Mouse (Mus musculus) forebrain, postnatal 0 days (tissue): ENCODE data around the gene Mmp9. TPM values are rescaled to one million over a fixed set of nuclear protein-coding genes. Genes with fewer than 3 reads are reported as not detected.

ENCODE experiments used
- ATAC-seq: fragments of 200-750 bp; cut with Nextera tagmentation; 2 replicates; pipeline ENCODE4 v1.8.0; 2017; ENCODE audit warnings: mild to moderate bottlenecking, moderate library complexity
- DNase-seq: peaks from one replicate; pipeline ENCODE4 v3.0.0-alpha.2; 2015
- H3K27ac ChIP-seq: fragments of 300-500 bp; sonication (generic); 2 replicates; pipeline ENCODE4 v1.5.1; 2014; ENCODE audit warnings: low read depth, mild to moderate bottlenecking, antibody characterized with exemption, low read length, moderate library complexity, mixed read lengths
- H3K27me3 ChIP-seq: fragments of 300-500 bp; sonication (generic); 2 replicates; pipeline ENCODE4 v1.6.1; 2014; ENCODE audit warnings: mild to moderate bottlenecking, low read length, mixed read lengths; ENCODE audit not compliant: insufficient read depth
- H3K36me3 ChIP-seq: fragments of 300-500 bp; sonication (generic); 2 replicates; pipeline ENCODE4 v1.6.1; 2014; ENCODE audit warnings: mild to moderate bottlenecking, moderate library complexity; ENCODE audit not compliant: insufficient read depth
- H3K4me1 ChIP-seq: fragments of 300-500 bp; sonication (generic); 2 replicates; pipeline ENCODE4 v1.6.1; 2014; ENCODE audit warnings: antibody characterized with exemption; ENCODE audit not compliant: insufficient read depth
- H3K4me2 ChIP-seq: fragments of 300-500 bp; sonication (generic); 2 replicates; pipeline ENCODE4 v1.6.1; 2014; ENCODE audit warnings: low read depth, mild to moderate bottlenecking, moderate library complexity
- H3K4me3 ChIP-seq: fragments of 300-500 bp; sonication (generic); 2 replicates; pipeline ENCODE4 v1.5.1; 2014; ENCODE audit warnings: low read depth, low read length, mixed read lengths
- H3K9ac ChIP-seq: fragments of 300-500 bp; sonication (generic); 2 replicates; pipeline ENCODE4 v1.6.1; 2014; ENCODE audit warnings: mild to moderate bottlenecking
- H3K9me3 ChIP-seq: fragments of 300-500 bp; sonication (generic); 2 replicates; pipeline ENCODE4 v1.6.1; 2016; ENCODE audit warnings: low read length
- CTCF ChIP-seq: sonication (generic); IDR thresholded peaks from 2 replicates; pipeline ENCODE4 v1.5.1; 2016; ENCODE audit warnings: antibody characterized with exemption, control low read depth, low read depth
- WGBS: fragments of 180-500 bp; shearing (Covaris S2); extraction: QIAGEN DNeasy Blood & Tissue Kit; methylation state at CpG from one replicate; pipeline ENCODE4 v1.1.7; 2014; 5-methylcytosine and 5-hydroxymethylcytosine counted together
- polyA plus RNA-seq: library from polyadenylated mRNA; unstranded; fragments of >200 nt; fragmentation: Nextera tagmentation; extraction: Ambion mirVana; gene quantifications from 2 replicates; pipeline ENCODE4 v1.2.1, GENCODE M21; 2015
- total RNA-seq: library from RNA; depleted of rRNA; stranded (reverse); fragments of >200 nt; gene quantifications from 2 replicates; pipeline ENCODE4 v1.2.3, GENCODE M21; 2014; rRNA removed

Mmp9 gene
- total RNA-seq = 5.3 and 14.2 TPM in 2 replicates
- 5.3 and 8.3 TPM in 2 replicates for polyA plus RNA-seq

GRCm38 (mm10) chr2:164940140-164940830 lies at the start of gene Mmp9:
TSS of gene Mmp9 (plus strand) at chr2:164940780.
- H3K9me3 ChIP-seq = no peaks in the 10 kb centered on the region
- ATAC-seq (no peak), DNase-seq (no peak)
- H3K4me2 ChIP-seq = peak within 1 kb of the TSS; percentile 71; the same call in 1 of the 2 replicates
- H3K9ac ChIP-seq = 0 out of 2 replicates have a peak within 1 kb of the TSS, but pooled peaks have one; percentile 25
- TF ChIP-seq CTCF = no peak
- H3K4me1 ChIP-seq = peaks cover 21% of the 10 kb centered on the region
- H3K27me3 ChIP-seq = no peaks in the 10 kb centered on the region
- no peak within 1 kb of the TSS for H3K4me3 ChIP-seq
- peak within 1 kb of the TSS; percentile 81 for H3K27ac ChIP-seq
- WGBS = 24% methylated on average over 10 of the region's 10 CpGs
- no peaks in the 10 kb centered on the region for H3K36me3 ChIP-seq

DNA sequence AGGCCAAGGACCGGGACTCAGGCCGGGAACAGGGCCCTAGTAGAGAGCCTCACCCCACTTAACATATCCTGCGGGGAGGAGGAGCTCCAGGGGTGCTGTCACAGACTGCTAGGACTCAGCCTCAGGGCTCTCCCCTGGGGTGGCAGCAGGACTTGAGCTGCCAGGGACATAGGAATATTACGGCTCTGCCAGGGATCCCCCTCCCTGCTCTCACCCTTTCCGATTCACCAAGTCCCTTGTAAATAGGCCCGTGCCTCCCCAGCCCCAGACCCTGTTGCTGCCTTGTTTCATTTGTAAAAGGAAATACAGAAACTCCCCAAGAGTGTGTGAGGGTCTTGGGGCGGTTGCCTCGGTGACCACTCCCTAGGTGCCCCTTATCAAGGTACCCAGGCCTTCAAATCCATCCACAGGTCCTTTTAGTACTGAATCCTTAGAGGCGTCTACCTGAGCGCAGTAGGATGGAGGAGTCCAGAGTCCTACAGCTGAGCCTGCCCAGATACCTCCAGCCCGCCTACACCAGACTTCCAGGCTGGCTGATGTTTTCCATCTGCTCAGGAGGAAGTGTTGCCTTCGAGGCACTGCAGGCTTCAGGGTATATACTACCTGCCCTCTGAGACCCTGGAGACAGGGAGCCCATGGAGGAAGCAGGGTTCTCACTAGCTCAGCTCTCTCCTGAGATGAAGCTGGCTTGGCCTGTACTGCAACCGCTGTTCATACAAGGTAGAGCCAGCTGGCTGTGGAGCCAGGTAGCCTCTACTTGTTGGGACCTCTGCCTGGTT lies 49.3 kb upstream of the Mmp9 start:
- Histone ChIP-seq H3K4me3 (no peak overlapping the region), H3K27ac (no peak overlapping the region), H3K4me2 (no peak overlapping the region), H3K36me3 (peaks cover 100% of the 10 kb centered on the region), H3K9ac (no peak overlapping the region), H3K27me3 (no peaks in the 10 kb centered on the region), H3K4me1 (no peaks in the 10 kb centered on the region), H3K9me3 (no peaks in the 10 kb centered on the region)
- DNase-seq = no peak
- WGBS = 85% methylated on average over 13 of the region's 13 CpGs
- ATAC-seq = no peak
- TF ChIP-seq CTCF = no peak

DNA sequence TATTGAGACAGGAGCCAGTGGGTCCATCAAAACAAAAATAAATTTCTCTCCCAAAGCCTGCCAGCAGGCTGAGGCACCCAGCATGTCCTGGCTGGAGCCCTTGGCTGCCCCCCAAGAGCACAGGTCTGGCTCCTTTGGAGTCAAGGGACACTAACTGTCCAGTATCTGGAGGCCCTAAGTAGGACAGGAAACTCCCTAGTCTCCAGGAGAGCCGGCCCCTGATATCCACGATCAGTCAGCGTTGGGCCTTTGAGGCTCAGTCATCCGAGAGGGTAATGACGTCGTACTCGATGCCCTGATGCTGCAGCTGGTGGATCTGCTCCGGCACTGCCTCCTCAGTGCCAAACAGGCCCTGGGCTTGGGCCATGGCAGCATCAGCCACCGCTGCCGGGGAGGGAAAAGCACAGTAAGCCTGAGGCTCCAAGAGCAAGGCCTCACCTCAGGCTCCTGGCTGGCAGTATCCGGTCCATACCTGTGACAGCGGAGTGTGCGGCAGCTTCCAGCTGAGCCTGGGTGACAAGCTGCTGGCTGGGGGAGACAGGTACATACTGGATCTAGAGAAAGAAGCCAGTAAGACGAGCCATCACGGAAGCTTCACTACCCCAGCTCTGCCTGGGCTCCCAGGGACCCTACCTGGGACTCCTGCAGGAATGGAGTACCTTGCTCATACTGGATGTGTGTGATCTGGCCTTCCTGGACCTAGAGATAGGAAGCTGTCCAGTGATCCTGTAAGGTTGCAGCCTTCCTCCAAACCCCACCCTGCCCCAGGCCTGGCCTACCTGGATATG lies 48.5 kb upstream of the Mmp9 start:
- no peak for ATAC-seq
- Histone ChIP-seq H3K4me3 (no peak overlapping the region), H3K4me2 (no peak overlapping the region), H3K9me3 (no peaks in the 10 kb centered on the region), H3K9ac (no peak overlapping the region), H3K27ac (no peak overlapping the region), H3K36me3 (peaks cover 100% of the 10 kb centered on the region), H3K27me3 (no peaks in the 10 kb centered on the region), H3K4me1 (no peaks in the 10 kb centered on the region)
- WGBS = 65% methylated on average over 15 of the region's 15 CpGs
- DNase-seq = no peak
- no peak for TF ChIP-seq CTCF

- H3K4me3 ChIP-seq = no peak overlapping the region
- H3K36me3 ChIP-seq = peaks cover 100% of the 10 kb centered on the region
- H3K4me2 ChIP-seq = no peak overlapping the region
- H3K9ac ChIP-seq = no peak overlapping the region
- H3K9me3 ChIP-seq = no peaks in the 10 kb centered on the region
- 81% methylated on average over 6 of the region's 6 CpGs for WGBS
- H3K4me1 ChIP-seq = no peaks in the 10 kb centered on the region
- H3K27ac ChIP-seq = no peak overlapping the region
- ATAC-seq (no peak), DNase-seq (no peak)
- no peaks in the 10 kb centered on the region for H3K27me3 ChIP-seq
- no peak for TF ChIP-seq CTCF
Measured at GRCm38 (mm10) chr2:164892696-164893216, 47.8 kb upstream of the Mmp9 start.

DNA sequence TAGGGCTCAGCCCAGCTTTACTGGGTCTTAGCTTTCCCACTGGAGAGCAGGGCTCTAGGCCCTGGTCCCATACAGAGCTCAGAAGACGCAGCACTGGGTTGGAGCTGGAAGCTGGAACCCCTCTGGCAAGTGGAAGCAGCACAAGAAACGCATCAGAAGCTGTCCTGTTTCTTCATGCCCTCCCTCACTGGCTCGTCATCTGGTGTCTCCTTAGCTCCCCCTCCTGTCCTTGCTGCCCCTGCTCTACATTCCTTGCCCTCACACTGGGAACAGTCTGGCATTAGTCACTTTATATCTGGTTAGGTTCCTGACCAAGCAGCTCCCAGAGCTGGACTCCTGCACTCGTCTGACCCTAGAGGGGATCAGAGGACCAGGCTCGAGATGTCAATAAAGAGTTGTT lies 46.5 kb upstream of the Mmp9 start:
- Histone ChIP-seq H3K4me1 (no peaks in the 10 kb centered on the region), H3K27me3 (no peaks in the 10 kb centered on the region), H3K36me3 (peaks cover 100% of the 10 kb centered on the region), H3K4me2 (no peak overlapping the region), H3K9ac (no peak overlapping the region), H3K9me3 (no peaks in the 10 kb centered on the region), H3K27ac (no peak overlapping the region), H3K4me3 (no peak overlapping the region)
- no peak; the same call in 1 of the 2 replicates for TF ChIP-seq CTCF
- ATAC-seq = no peak
- DNase-seq = no peak
- WGBS = 62% methylated on average over 5 of the region's 5 CpGs

DNA sequence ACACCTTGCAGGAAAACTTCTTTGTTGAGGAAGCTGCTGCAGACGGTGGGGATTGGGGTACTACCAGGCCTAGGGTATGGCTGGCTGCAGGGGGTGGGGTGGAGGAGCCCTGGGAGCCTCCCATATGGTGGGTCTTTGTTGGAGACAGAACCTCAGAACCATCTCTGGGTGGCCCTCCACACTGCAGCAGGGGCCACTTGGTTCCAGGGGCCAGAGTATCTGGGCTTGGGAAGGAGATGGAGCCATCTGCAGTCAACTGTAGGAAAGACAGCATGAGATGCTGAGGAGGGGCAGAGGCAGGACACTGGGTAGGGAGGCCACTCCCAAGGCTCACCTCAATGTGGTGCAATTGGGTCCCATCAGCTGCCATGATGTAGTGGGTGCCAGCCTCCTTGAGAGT lies 45.9 kb upstream of the Mmp9 start:
- no peak; the same call in none of the 2 replicates for TF ChIP-seq CTCF
- no peaks in the 10 kb centered on the region for H3K4me1 ChIP-seq
- H3K36me3 ChIP-seq = peaks cover 100% of the 10 kb centered on the region
- no peak overlapping the region for H3K9ac ChIP-seq
- DNase-seq (no peak), ATAC-seq (no peak; the same call in 1 of the 2 replicates)
- H3K9me3 ChIP-seq = no peaks in the 10 kb centered on the region
- H3K4me3 ChIP-seq = no peak overlapping the region
- H3K27me3 ChIP-seq = no peaks in the 10 kb centered on the region
- no peak overlapping the region for H3K27ac ChIP-seq
- 50% methylated on average over 1 of the region's 1 CpGs for WGBS
- no peak overlapping the region for H3K4me2 ChIP-seq
